Mouse (Mus musculus): Measurements from ENCODE around the gene Rfx8. TPM values are rescaled to one million over a fixed set of nuclear protein-coding genes. Genes with fewer than 3 reads are reported as not detected.
"Not testable (repeated sequence)": the region's sequence is repeated elsewhere in the genome, so short reads cannot be mapped to it uniquely, and the experiment has no call there.

Rfx8 gene
- total RNA-seq, 2 experiments from 2014 or later: 0.19 to 0.54 TPM

- no peak for DNase-seq (ENCODE audit: extremely low spot score in 1 of 2, low spot score in 1 of 2)
Measured at GRCm38 (mm10) chr1:39698456-39698855, 22.3 kb downstream of the Rfx8 start.

GRCm38 (mm10) chr1:39695198-39695597, 25.6 kb downstream of the Rfx8 start:
- DNase-seq (ENCODE audit: extremely low spot score in 1 of 2, low spot score in 1 of 2): no peak

GRCm38 (mm10) chr1:39694756-39695155, 26.0 kb downstream of the Rfx8 start:
- no peak for DNase-seq (ENCODE audit: extremely low spot score in 1 of 2, low spot score in 1 of 2)

- no peak for DNase-seq (ENCODE audit: extremely low spot score in 1 of 2, low spot score in 1 of 2)
Measured at GRCm38 (mm10) chr1:39691974-39692373, 28.8 kb downstream of the Rfx8 start.

- DNase-seq (ENCODE audit: extremely low spot score in 1 of 2, low spot score in 1 of 2): no peak
Measured at GRCm38 (mm10) chr1:39691061-39691460, 29.7 kb downstream of the Rfx8 start.

- DNase-seq (ENCODE audit: extremely low spot score in 1 of 2, low spot score in 1 of 2): no peak
Measured at GRCm38 (mm10) chr1:39688573-39688972, 32.2 kb downstream of the Rfx8 start.

GRCm38 (mm10) chr1:39687279-39687678, 33.5 kb downstream of the Rfx8 start:
- DNase-seq (ENCODE audit: extremely low spot score in 1 of 2, low spot score in 1 of 2): no peak

- DNase-seq (ENCODE audit: extremely low spot score in 1 of 2, low spot score in 1 of 2): peak; percentile 28 to 71
Measured at GRCm38 (mm10) chr1:39685841-39686240, 35.0 kb downstream of the Rfx8 start.

GRCm38 (mm10) chr1:39681638-39682037, 39.2 kb downstream of the Rfx8 start:
- no peak for DNase-seq (ENCODE audit: extremely low spot score in 1 of 2, low spot score in 1 of 2)

- no peak for DNase-seq (ENCODE audit: extremely low spot score in 1 of 2, low spot score in 1 of 2)
Measured at GRCm38 (mm10) chr1:39680546-39680945, 40.3 kb downstream of the Rfx8 start.

- no peak for DNase-seq (ENCODE audit: extremely low spot score in 1 of 2, low spot score in 1 of 2)
Measured at GRCm38 (mm10) chr1:39678883-39679282, 41.9 kb downstream of the Rfx8 start.

- DNase-seq (ENCODE audit: extremely low spot score in 1 of 2, low spot score in 1 of 2): no peak
Measured at GRCm38 (mm10) chr1:39676221-39676876, 44.4 kb downstream of the Rfx8 start.

- DNase-seq (ENCODE audit: extremely low spot score in 1 of 2, low spot score in 1 of 2): no peak
Measured at GRCm38 (mm10) chr1:39672362-39673105, 48.3 kb downstream of the Rfx8 start.

GRCm38 (mm10) chr1:39670211-39670935, 50.4 kb downstream of the Rfx8 start:
- DNase-seq (ENCODE audit: extremely low spot score in 1 of 2, low spot score in 1 of 2): no peak

- DNase-seq (ENCODE audit: extremely low spot score in 1 of 2, low spot score in 1 of 2): no peak
Measured at GRCm38 (mm10) chr1:39666751-39667252, 54.0 kb downstream of the Rfx8 start.

- no peak for DNase-seq (ENCODE audit: extremely low spot score in 1 of 2, low spot score in 1 of 2)
Measured at GRCm38 (mm10) chr1:39664039-39664625, 56.7 kb downstream of the Rfx8 start.

- DNase-seq (ENCODE audit: extremely low spot score in 1 of 2, low spot score in 1 of 2): no peak
Measured at GRCm38 (mm10) chr1:39663050-39663449, 57.7 kb downstream of the Rfx8 start.

- DNase-seq (ENCODE audit: extremely low spot score in 1 of 2, low spot score in 1 of 2): no peak
Measured at GRCm38 (mm10) chr1:39656976-39657529, 63.7 kb downstream of the Rfx8 start.

- not testable (repeated sequence) for DNase-seq (ENCODE audit: extremely low spot score in 1 of 2, low spot score in 1 of 2)
Measured at GRCm38 (mm10) chr1:39654901-39655300, 65.9 kb downstream of the Rfx8 start.

GRCm38 (mm10) chr1:39653028-39653427, 67.8 kb downstream of the Rfx8 start:
- DNase-seq (ENCODE audit: extremely low spot score in 1 of 2, low spot score in 1 of 2): no peak

- no peak for DNase-seq (ENCODE audit: extremely low spot score in 1 of 2, low spot score in 1 of 2)
Measured at GRCm38 (mm10) chr1:39651241-39651548, 69.6 kb downstream of the Rfx8 start, which contains the start of gene Creg2. Gene Creg2 (minus strand): TSS chr1:39651474.
